Mouse (Mus musculus) cerebellum, adult 11-12 months (tissue): ENCODE data around the gene Gm4922.

Experiments
- DNase-seq: peaks from one replicate; pipeline ENCODE4 v3.0.0; 2022

Gm4922 gene

GRCm38 (mm10) chr10:18786693-18787092 lies at the start of gene Gm4922:
Gene Gm4922 (minus strand): TSS chr10:18786793.
- DNase-seq: no peak

DNA sequence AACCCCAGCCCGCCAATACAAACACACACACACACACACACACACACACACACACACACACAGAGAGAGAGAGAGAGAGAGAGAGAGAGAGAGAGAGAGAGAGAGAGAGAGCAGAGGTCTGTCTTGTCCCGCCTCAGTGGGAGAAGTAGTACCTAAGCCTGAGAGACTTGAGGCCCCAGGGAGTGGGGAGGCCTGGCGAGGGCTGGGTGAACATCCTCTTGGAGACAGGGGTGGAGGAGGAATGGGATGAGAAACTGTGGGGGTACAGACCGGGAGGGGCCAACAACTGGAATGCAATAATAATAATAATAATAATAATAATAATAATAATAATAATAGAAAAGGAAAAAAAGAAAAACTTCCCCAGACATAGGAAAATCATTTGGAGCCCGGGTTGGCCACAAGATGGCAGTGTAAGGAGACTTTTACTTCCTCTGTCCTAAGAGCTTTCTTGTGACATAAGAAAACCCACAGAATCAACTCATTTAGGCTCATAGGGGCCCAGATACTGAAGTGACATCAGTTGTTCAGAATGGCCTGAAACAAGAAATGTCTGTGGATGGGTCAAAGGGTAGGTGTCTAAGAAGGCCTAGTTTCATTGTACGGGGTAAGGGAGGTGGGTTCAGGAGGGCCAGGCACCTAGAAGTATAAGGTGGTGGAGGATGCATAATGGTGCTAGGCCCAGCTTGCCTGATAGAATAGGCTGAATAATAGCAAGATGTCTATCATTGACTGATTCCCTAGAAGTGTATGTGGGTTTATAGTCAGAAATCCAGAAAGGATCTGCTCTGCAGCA lies 49.3 kb upstream of the Gm4922 start:
- DNase-seq: no peak

DNA sequence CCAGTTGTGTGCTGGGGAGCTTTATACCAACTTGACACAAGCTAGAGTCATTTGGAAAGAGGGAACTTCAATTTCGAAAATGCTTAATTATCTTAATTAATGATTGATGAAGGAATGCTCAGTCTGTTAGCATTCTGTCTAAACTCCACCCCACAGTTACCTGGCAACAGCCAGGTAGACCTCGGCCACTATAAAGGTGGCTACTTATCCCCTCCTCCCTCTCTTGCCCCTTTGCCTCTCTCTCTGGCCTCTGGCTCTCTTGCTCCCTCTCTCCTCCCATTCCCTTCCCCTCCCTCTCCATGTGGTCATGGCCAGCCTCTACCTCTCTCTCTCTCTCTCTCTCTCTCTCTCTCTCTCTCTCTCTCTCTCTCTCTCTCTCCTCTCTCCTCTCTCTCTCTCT lies 47.8 kb upstream of the Gm4922 start:
- DNase-seq: no peak

DNA sequence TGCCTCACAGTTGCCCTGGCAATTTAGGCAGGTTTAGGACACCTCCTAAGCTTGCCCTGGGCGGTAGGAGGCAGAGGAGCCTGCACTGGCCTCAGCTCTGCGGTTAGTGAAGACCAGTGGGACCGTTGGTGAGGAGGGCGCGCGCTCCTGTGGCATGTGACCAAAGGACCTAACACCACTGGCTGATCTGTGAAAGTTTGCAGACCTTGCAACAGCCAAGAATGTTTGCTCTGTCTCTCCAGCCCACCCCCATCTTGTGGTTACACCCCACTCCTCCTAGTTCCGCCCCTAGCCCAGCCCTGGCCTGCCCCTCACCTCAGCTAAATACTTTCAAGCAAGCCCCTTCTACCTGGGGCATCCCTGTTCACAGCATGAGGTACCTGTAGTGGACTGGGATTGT lies 45.2 kb upstream of the Gm4922 start:
- no peak for DNase-seq

GRCm38 (mm10) chr10:18830359-18830758 lies 43.8 kb upstream of the Gm4922 start:
- no peak for DNase-seq

DNA sequence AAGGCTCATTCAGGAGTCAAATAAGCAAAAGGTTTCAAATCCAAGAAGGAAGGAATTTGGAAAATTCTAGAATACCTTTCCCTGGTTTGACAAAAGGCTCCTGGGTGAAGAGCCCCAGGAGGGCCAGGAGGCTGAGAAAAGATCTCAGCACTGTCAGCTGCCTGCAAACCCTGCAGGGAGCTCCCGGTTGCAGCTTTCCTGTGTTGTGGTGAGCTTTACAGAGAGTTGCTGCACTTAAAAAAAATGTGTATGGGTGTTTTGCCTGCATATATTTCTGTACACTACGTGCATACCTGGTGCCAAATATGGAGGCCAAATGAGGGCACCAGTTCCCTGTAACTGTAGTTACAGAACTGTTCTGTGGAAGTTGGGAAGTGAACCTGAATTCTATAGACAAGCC lies 41.3 kb upstream of the Gm4922 start:
- DNase-seq: peak; percentile 14

GRCm38 (mm10) chr10:18826107-18826506 lies 39.5 kb upstream of the Gm4922 start:
- DNase-seq: no peak

DNA sequence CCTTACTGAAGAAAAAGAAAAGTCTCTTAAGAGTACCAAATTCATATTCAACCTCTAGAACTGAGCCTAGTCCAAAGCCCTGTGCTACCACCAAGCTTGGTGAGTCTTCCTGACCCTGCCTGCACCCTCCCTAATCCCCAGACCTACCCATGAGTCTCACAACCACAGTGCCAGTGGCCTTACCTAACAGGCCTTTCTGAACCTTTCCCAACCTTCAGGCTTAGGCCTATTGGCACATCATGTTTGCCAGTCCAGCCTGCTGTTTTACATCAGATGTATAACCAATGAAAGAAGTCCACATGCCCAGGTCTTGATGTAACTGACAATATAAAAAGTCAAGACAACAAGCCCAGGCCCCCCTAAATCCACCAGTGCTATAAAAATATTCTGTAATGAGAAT lies 38.5 kb upstream of the Gm4922 start:
- DNase-seq: no peak

GRCm38 (mm10) chr10:18816560-18816959 lies 30.0 kb upstream of the Gm4922 start:
- DNase-seq: peak; percentile 25

DNA sequence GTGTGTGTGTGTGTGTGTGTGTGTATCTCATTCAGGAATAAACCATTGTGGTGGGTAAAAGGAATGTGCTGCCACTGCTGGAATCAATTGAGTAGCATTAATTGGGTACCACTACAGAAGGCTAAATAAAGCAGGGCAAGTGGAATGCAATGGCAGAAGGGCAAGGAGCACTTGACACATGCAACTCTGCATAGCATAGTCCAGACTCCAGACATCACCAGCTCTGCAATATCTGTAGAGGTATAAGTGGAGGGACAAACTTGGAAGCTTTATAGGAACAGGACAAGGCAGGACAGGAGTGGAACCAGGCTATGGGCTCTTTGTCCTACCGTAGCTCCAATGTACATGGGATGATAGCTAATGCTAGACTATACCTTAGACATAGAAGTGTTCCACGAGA lies 25.2 kb upstream of the Gm4922 start:
- no peak for DNase-seq

DNA sequence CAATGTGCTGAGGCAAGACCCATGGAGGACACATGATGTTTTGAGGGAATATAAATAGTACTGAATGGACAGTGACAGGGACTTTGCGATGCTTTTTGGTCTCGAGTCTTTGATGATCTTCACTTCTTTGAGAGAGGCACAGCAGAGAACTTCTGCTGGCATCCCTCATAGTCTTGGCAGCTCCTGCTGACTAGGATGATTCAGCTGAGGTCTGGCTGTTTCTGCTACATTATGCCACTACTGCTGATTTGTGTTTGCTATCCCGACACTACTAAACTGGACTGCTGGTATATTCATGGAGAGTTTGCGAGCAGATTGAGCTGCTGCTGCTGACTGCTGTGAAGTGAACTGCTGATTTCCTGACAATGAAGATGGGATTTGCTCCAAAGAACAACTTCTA lies 3.5 kb upstream of the Gm4922 start:
- no peak for DNase-seq

- DNase-seq: no peak
These were observed 2.0 kb upstream of the Gm4922 start for GRCm38 (mm10) chr10:18788601-18789000.

- no peak for DNase-seq
These were observed 9.0 kb downstream of the Gm4922 start for GRCm38 (mm10) chr10:18777546-18777945.

GRCm38 (mm10) chr10:18772537-18773179 lies 13.9 kb downstream of the Gm4922 start:
- no peak for DNase-seq

DNA sequence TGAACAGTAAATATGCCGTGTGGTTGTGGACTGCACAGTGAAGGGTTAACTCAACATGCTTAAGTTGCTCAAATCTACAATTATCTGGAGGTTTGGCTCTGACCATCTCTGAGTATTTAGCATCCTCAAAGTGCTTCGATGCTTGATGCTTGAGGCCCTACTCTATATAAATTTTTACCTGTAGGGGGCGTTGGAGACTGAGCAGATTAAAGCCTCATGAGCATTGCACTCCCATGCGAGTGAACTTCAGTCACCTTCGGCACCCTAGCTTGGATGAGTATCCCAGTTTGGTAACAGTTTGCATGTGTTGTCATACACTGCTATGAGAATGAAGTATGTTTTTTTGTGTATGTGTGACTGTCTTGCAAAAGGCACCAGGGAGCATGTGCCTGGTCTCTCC lies 16.7 kb downstream of the Gm4922 start:
- DNase-seq: no peak

GRCm38 (mm10) chr10:18760241-18760640 lies 26.4 kb downstream of the Gm4922 start:
- no peak for DNase-seq

DNA sequence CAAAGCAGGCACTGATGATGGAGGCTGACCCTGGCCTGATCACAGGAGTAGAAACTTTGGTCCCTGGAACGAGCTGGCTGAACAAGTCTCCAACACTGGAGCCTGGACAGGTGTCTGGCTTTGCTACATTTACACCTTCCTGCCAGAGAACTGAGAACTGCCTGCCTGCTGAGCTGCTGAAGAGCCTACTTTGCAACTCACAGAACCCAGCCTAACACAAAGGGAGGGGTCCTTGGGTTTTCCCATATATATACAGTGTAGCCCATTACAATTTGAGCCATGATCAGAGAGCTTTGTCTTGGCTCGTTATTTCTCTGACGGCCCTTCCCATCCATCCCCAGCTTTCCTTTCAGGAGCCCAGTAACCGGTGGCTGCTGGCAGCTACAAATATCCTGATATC lies 36.5 kb downstream of the Gm4922 start:
- DNase-seq: no peak

DNA sequence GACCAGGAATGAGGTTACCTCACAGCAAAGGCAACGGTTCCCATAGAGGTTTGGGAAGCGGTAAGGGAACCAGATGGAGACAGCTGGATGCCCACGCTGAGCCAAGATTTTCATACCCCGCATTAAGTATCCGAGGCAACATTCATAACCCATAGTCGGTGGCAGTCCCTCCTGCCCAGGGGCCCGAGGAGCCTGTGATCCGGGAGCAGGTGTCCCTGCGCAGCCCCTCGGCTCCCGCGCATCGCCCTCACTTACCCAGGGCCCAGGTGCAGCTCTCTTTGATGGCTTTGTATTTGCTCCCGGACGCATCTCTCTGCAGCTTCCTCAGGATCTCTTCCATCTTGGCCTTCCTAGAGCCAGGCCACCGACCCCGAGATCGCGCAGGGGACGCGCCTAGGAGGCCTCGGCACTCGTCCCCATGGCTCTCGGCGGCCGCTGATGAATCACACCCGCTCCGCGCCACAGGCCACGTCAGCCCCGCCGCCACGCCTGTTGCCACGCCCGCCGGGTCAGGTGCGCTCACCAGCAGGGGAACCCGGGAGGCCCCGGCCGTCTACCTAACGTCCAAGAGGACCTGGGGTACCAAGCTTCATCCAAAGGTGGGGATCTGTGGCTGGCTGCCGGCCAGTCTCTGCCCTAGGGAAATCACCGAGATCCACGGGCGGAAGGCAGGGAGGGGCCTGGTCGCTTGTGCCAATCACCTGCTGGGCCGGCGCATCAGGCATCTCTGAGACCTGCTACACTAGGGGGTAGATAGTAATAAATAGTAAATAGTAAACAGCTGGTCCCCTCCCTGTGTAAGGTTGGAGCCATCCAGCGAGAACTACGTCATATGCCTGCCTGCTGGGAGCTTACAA lies 43.1 kb downstream of the Gm4922 start, which contains the start of gene Arfgef3:
Gene Arfgef3, minus strand, starts transcription at position 664 of the 857 bp plus-strand sequence.
- peak; percentile 91 for DNase-seq

DNA sequence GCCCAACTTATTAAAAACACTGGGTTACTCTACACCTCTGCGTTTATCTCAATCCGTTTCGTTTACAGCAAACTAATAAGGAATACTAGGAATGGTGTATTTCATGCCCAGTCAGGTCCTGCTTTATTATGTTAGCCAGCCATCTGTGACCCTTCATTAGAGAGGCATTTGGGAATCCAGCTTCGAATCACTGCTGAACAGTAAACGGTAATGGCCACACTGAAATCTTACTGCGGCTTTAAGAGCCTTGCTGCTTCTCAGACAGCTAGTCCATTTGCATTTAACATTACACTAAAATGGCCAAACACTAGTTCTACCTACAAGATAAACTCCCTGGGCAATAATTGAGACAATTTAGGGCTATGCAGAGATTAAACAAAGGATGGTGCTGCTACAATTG lies 44.5 kb downstream of the Gm4922 start:
- DNase-seq: no peak

DNA sequence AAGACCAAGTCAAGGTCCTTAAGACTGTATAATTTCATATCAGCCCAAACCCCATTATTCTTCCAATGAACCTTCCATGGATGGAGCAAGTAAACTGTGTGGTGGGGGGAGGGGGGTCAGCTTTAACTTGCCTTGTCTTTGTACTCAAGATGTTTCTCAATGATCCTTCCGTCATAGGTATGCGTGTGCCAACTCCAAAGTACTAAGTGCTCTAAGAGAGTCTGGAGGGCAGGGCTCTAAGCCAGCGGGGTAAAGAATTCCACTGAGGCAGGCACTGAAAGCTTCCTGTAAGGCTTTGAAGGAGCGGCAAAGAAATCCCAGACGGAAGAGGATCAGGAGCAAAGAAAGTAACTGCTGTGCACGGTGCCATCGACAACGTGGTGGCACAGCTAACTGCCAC lies 45.6 kb downstream of the Gm4922 start:
- no peak for DNase-seq
